ENCODE assay signal across 9 mouse cellular contexts in genomic region chr1:40224539-40225284, GRCm38 (mm10). TPM values are rescaled to one million over a fixed set of nuclear protein-coding genes. Genes with fewer than 3 reads are reported as not detected.
DNase-seq lines count a peak whose midpoint lies in the region; ATAC-seq and TF ChIP-seq lines count a peak whose summit lies in the region.
"Had no signal": no experiment of that assay in that cellular context is flagged by ENCODE, and none has a peak within 500 bp of the region (broad histone marks: within the 10 kb centered on the region; RNA-seq: fewer than 3 reads in every experiment).

Il1r1 (plus strand) TSS chr1:40225080.

- DNase-seq in hindbrain, embryonic 11.5 days (ENCODE audit: low spot score), result no peak
- no peak for DNase-seq in heart, embryonic 10.5 days (ENCODE audit: low spot score)
- peak; percentile 88 to 92 for DNase-seq in kidney, postnatal 25 days
- no peak for DNase-seq in thymus, postnatal 14 days

- H3K27ac ChIP-seq in hindbrain, embryonic 15.5 days (replicated peaks), result 0 out of 2 replicates have a peak within 1 kb of the TSS, but pooled peaks have one; percentile 4
- no peak within 1 kb of the TSS for H3K27ac ChIP-seq in hindbrain, embryonic 11.5 days (ENCODE audit: low read depth, low read length)
- no peak within 1 kb of the TSS for H3K27ac ChIP-seq in bone marrow, adult 2 months (ENCODE audit: control insufficient read depth, insufficient read depth, low read depth, low read length, poor library complexity)
- 0 out of 2 replicates have a peak within 1 kb of the TSS, but pooled peaks have one; percentile 47 for H3K27ac ChIP-seq in heart, embryonic 10.5 days
- H3K27ac ChIP-seq: macrophage had no signal

- H3K27me3 ChIP-seq in hindbrain, embryonic 15.5 days, result no peaks in the 10 kb centered on the region
- no peaks in the 10 kb centered on the region for H3K27me3 ChIP-seq in hindbrain, embryonic 11.5 days (ENCODE audit: control insufficient read depth, insufficient read depth, low read length)
- H3K27me3 ChIP-seq in heart, embryonic 10.5 days (ENCODE audit: insufficient read depth, poor library complexity, severe bottlenecking), result no peaks in the 10 kb centered on the region

- no peak; the same call in 1 of the 2 replicates for ATAC-seq in hindbrain, embryonic 15.5 days (ENCODE audit: low FRiP score, low read depth)
- ATAC-seq in hindbrain, embryonic 11.5 days (ENCODE audit: low FRiP score), result no peak
- peak; percentile 66 for ATAC-seq in megakaryocyte-erythroid progenitor cell, adult 5-6 weeks (replicated peaks; ENCODE audit: low FRiP score, low TSS enrichment, poor library complexity, severe bottlenecking)
- no peak for ATAC-seq in inflammation-experienced regulatory T-cells, adult 6 months

- no peaks in the 10 kb centered on the region; the same call in 1 of the 2 replicates for H3K4me1 ChIP-seq in hindbrain, embryonic 15.5 days (replicated peaks)
- no peaks in the 10 kb centered on the region for H3K4me1 ChIP-seq in hindbrain, embryonic 11.5 days (replicated peaks; ENCODE audit: control insufficient read depth, insufficient read depth, low read length)
- peaks cover 2% of the 10 kb centered on the region; the same call in 1 of the 2 replicates for H3K4me1 ChIP-seq in bone marrow, adult 2 months (ENCODE audit: control insufficient read depth, insufficient read depth, low read length)
- H3K4me1 ChIP-seq in heart, embryonic 10.5 days, result peaks cover 23% of the 10 kb centered on the region

- H3K4me2 ChIP-seq in hindbrain, embryonic 15.5 days, result no peak within 1 kb of the TSS
- H3K4me2 ChIP-seq in hindbrain, embryonic 11.5 days (replicated peaks; ENCODE audit: low read depth, low read length), result no peak within 1 kb of the TSS

- no peak within 1 kb of the TSS for H3K9ac ChIP-seq in hindbrain, embryonic 15.5 days
- H3K9ac ChIP-seq in hindbrain, embryonic 11.5 days (ENCODE audit: low read depth, low read length), result no peak within 1 kb of the TSS

- WGBS in hindbrain, embryonic 15.5 days, result 60% methylated on average over 12 of the region's 12 CpGs
- WGBS in hindbrain, embryonic 11.5 days, result 72% methylated on average over 12 of the region's 12 CpGs
- WGBS in bone marrow, adult 2 months, result 13% methylated on average over 12 of the region's 12 CpGs
- WGBS in heart, embryonic 10.5 days, result 41% methylated on average over 12 of the region's 12 CpGs

- no peaks in the 10 kb centered on the region for H3K9me3 ChIP-seq in hindbrain, embryonic 15.5 days
- no peaks in the 10 kb centered on the region for H3K9me3 ChIP-seq in hindbrain, embryonic 11.5 days (ENCODE audit: control insufficient read depth, low read length)
- H3K9me3 ChIP-seq in heart, embryonic 10.5 days, result no peaks in the 10 kb centered on the region

- TF ChIP-seq POLR2A in bone marrow, adult 2 months (IDR thresholded peaks at IDR 0.05; ENCODE audit: borderline replicate concordance, control insufficient read depth, low read depth, low read length), result no peak

- no peak within 1 kb of the TSS for H3K4me3 ChIP-seq in hindbrain, embryonic 15.5 days
- no peak within 1 kb of the TSS for H3K4me3 ChIP-seq in hindbrain, embryonic 11.5 days (ENCODE audit: low read depth, low read length)
- H3K4me3 ChIP-seq in bone marrow, adult 2 months (replicated peaks; ENCODE audit: control insufficient read depth, low read depth, low read length), result peak within 1 kb of the TSS; percentile 41
- H3K4me3 ChIP-seq in heart, embryonic 10.5 days, result peak within 1 kb of the TSS; percentile 31; the same call in 1 of the 2 replicates

- TF ChIP-seq CTCF in bone marrow, adult 2 months (IDR thresholded peaks at IDR 0.05; ENCODE audit: control insufficient read depth, insufficient read depth, low read length), result no peak

- no peaks in the 10 kb centered on the region for H3K36me3 ChIP-seq in hindbrain, embryonic 15.5 days
- H3K36me3 ChIP-seq in hindbrain, embryonic 11.5 days (ENCODE audit: control insufficient read depth, insufficient read depth, low read length), result no peaks in the 10 kb centered on the region
- H3K36me3 ChIP-seq in heart, embryonic 10.5 days, result no peaks in the 10 kb centered on the region

RNA-seq across cellular contexts. Expression of gene Il1r1, which starts in this region (rescaled TPM):
- polyA plus RNA-seq in hindbrain, embryonic 15.5 days (2015; fragmentation: Nextera tagmentation; extraction: Ambion mirVana), result 0.78 and 0.89 TPM in 2 replicates
- polyA plus RNA-seq in hindbrain, embryonic 11.5 days (2014; fragmentation: Nextera tagmentation; extraction: Ambion mirVana), result 0.71 and 1.7 TPM in 2 replicates
- polyA plus RNA-seq in bone marrow, adult 2 months (2011; ENCODE audit: insufficient read depth, insufficient read length, low replicate concordance, missing spikeins), result 3.3 and 4.0 TPM in 2 replicates
- 6.3 and 12.9 TPM in 2 replicates for polyA plus RNA-seq in heart, embryonic 10.5 days (2016; fragmentation: Nextera tagmentation; extraction: Ambion mirVana)
- 0.49 and 2.7 TPM in 2 replicates for total RNA-seq in megakaryocyte-erythroid progenitor cell, adult 5-6 weeks (2014; fragmentation: Nextera tagmentation)
- 1.4 and 3.1 TPM in 2 replicates for total RNA-seq in megakaryocyte-erythroid progenitor cell, adult 5-6 weeks (2017)
- 1 to 10 TPM in 1 of 3 experiments, under 1 TPM in 2; 0.63 to 3.1 (median 0.67) TPM for polyA plus RNA-seq in inflammation-experienced regulatory T-cells, adult 6 months (2017; shearing (Covaris generic))

Comparison
In these comparisons a context has a peak if more than half of its experiments do, and no peak if none do; other contexts are left out.
1. H3K27ac ChIP-seq: peak in hindbrain, embryonic 15.5 days (single experiment) and heart, embryonic 10.5 days (single experiment); none in hindbrain, embryonic 11.5 days (single experiment) and bone marrow, adult 2 months (single experiment).
2. H3K4me3 ChIP-seq: peak in bone marrow, adult 2 months (single experiment) and heart, embryonic 10.5 days (single experiment); none in hindbrain, embryonic 15.5 days (single experiment) and hindbrain, embryonic 11.5 days (single experiment).
3. DNase-seq: peak in kidney, postnatal 25 days (2 of 2); none in hindbrain, embryonic 11.5 days (single experiment), heart, embryonic 10.5 days (single experiment) and thymus, postnatal 14 days (single experiment).